Mouse (Mus musculus) kidney, embryonic 16.5 days (tissue): ENCODE measurements at regions not wholly inside any gene's neighbourhood (a gene's known extent, or its start where the extent isn't known, plus 50 kb on each side); places are given as distances from the start of the nearest gene placed in this dataset.
A peak's percentile ranks its signal among the peaks of the same experiment; 100 is the strongest.

Source experiments
- ATAC-seq: fragments of 200-750 bp; cut with Nextera tagmentation; 2 replicates; pipeline ENCODE4 v1.8.0; 2017; ENCODE audit warnings: moderate TSS enrichment; ENCODE audit not compliant: low FRiP score, low TSS enrichment
- H3K27ac ChIP-seq: fragments of 300-500 bp; sonication (generic); 2 replicates; pipeline ENCODE4 v1.5.1; 2014; ENCODE audit warnings: low read length
- H3K27me3 ChIP-seq: fragments of 300-500 bp; sonication (generic); 2 replicates; pipeline ENCODE4 v1.6.1; 2014; ENCODE audit warnings: low read length, control low read depth, mixed read lengths; ENCODE audit not compliant: insufficient read depth
- H3K36me3 ChIP-seq: fragments of 300-500 bp; sonication (generic); 2 replicates; pipeline ENCODE4 v1.6.1; 2014; ENCODE audit warnings: low read length, control low read depth, mixed read lengths; ENCODE audit not compliant: insufficient read depth
- H3K4me1 ChIP-seq: fragments of 300-500 bp; sonication (generic); 2 replicates; pipeline ENCODE4 v1.6.1; 2014; ENCODE audit warnings: low read length, control low read depth, mixed read lengths; ENCODE audit not compliant: insufficient read depth
- H3K4me2 ChIP-seq: fragments of 300-500 bp; sonication (generic); replicated peaks from 2 replicates; pipeline ENCODE4 v1.6.1; 2014; ENCODE audit warnings: low read depth, low read length
- H3K4me3 ChIP-seq: fragments of 300-500 bp; sonication (generic); 2 replicates; pipeline ENCODE4 v1.5.1; 2014; ENCODE audit warnings: mild to moderate bottlenecking, low read length
- H3K9ac ChIP-seq: fragments of 300-500 bp; sonication (generic); replicated peaks from 2 replicates; pipeline ENCODE4 v1.6.1; 2014; ENCODE audit warnings: low read length
- H3K9me3 ChIP-seq: fragments of 300-500 bp; sonication (generic); 2 replicates; pipeline ENCODE4 v1.6.1; 2016; ENCODE audit warnings: low read length, control low read depth
- WGBS: fragments of 180-500 bp; shearing (Covaris S2); extraction: QIAGEN DNeasy Blood & Tissue Kit; methylation state at CpG from one replicate; pipeline ENCODE4 v1.1.7; 2014; 5-methylcytosine and 5-hydroxymethylcytosine counted together

DNA sequence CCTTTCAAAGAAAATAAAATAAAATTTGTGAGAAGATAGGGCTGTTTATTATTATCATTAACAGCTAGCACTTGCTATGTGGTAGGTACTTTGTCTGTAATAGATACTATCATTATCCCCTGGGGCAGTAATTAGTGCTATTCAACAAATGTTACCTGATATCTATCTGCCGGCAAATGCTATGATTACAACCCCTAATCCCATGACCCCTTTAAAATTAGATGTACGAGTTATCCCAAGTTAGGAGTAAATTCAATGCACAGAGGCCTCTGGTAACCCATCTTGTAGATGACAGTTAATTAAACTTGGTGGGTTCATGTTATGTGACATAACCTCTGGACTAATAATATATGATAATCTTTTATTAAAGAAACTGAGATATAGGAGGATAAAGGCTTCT, 827.7 kb upstream of the Rag2 start:
- no peaks in the 10 kb centered on the region for H3K27me3 ChIP-seq
- no peak overlapping the region for H3K27ac ChIP-seq
- H3K9ac ChIP-seq, result no peak overlapping the region
- H3K9me3 ChIP-seq, result 0 out of 2 replicates have a peak, but pooled peaks cover 1% of the 10 kb centered on the region
- H3K4me1 ChIP-seq, result no peaks in the 10 kb centered on the region
- ATAC-seq, result peak; percentile 47; the same call in 1 of the 2 replicates
- no peaks in the 10 kb centered on the region for H3K36me3 ChIP-seq
- WGBS, result 20% methylated on average over 2 of the region's 2 CpGs
- H3K4me3 ChIP-seq, result no peak overlapping the region
- no peak overlapping the region for H3K4me2 ChIP-seq

DNA sequence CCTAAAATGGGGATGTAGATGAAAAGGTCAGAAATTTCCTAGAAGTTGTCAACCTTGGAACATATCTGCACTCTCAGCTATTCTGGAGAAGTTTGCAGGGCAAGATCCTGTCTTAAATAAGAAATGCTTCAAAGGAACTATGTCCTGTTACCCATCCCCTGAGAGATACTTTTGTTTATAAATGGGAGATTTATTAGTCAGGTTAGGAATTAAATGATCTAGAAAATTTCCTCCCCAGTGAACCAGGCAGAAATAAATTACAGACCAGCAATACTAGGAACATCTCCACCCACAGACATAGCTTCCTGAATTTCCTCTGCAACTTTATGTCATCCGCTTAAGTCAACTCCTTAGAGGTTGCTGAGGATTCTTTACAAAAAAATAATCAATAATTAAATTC, 827.0 kb upstream of the Rag2 start:
- Histone ChIP-seq H3K4me1 (no peaks in the 10 kb centered on the region), H3K9ac (no peak overlapping the region), H3K4me3 (no peak overlapping the region), H3K36me3 (no peaks in the 10 kb centered on the region), H3K4me2 (no peak overlapping the region), H3K9me3 (0 out of 2 replicates have a peak, but pooled peaks cover 2% of the 10 kb centered on the region), H3K27me3 (no peaks in the 10 kb centered on the region), H3K27ac (no peak overlapping the region)
- 29% methylated on average over 1 of the region's 1 CpGs for WGBS
- peak; percentile 66; the same call in 1 of the 2 replicates for ATAC-seq

DNA sequence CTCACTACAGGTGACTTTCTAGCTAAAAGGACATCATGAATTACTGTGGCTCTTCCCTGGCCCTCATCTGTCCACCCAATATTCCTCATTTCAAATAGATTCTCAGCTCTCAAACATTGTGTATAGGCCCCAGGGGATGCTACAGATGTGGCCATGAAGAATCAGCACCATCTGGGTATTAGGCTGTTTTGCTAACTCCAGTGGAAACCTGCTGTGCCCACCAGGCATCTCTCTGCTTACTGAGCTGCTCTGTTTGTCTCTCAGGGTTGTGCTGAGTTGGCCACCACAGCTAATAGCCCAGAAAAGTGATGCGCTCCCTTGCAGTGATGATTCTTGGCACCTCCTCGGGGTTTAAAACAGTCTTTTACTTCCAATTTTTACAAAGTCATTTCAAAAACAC, 812.0 kb upstream of the Rag2 start:
- Histone ChIP-seq H3K4me2 (no peak overlapping the region), H3K9me3 (no peaks in the 10 kb centered on the region), H3K4me1 (no peaks in the 10 kb centered on the region), H3K9ac (no peak overlapping the region), H3K36me3 (no peaks in the 10 kb centered on the region), H3K27ac (no peak overlapping the region), H3K4me3 (no peak overlapping the region), H3K27me3 (no peaks in the 10 kb centered on the region)
- 94% methylated on average over 2 of the region's 2 CpGs for WGBS
- no peak for ATAC-seq

DNA sequence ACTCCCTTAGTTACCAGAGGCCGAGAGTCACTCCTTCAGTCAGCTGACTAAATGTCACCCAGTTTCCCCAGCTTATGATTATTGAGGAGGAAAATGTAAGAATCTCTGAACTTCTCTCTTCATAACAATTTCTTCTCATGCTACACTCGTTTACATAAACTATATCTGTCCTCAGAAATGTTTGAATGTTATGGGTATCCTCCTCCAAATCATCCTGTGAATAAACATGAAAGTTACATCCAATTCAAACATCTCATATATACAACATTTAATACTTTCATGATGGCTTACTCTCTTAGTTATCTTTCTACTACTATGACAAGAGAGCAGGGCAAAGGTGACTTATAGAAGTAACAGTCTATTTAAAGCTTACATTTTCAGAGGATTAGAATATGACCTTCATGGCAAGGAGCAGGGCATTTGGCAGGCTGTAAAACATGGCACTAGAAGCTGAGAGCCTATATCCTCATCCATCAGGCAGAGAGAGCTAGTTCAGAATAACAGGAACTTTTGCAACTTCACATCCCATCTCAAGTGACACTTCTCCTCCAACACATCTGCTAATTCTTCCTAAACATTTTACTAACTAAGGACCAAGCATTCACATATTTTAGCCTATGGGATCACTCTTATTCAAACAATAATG, 809.8 kb upstream of the Rag2 start:
- Histone ChIP-seq H3K4me3 (no peak overlapping the region), H3K9me3 (no peaks in the 10 kb centered on the region), H3K9ac (no peak overlapping the region), H3K36me3 (no peaks in the 10 kb centered on the region), H3K4me2 (no peak overlapping the region), H3K4me1 (no peaks in the 10 kb centered on the region), H3K27me3 (no peaks in the 10 kb centered on the region), H3K27ac (no peak overlapping the region)
- 57% methylated on average over 2 of the region's 2 CpGs for WGBS
- no peak for ATAC-seq

DNA sequence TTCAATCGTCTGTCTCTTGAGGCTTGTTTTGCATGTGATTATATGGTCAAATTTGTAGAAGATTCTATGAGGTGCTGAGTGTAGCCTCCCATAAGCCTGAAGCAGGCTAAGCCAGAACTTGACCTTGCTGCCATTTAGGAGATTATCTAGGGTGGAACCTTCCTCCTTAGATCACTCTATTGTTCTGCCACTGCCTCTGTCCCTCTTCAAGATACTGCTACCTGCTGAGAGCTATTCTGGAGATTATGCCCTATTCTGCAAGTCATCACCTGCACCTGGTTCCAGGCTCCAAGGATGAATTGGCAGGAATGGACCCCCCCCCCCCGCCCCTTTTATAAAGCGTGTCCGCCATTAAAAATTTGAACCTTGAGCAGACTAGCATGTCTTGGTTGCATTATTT, 790.5 kb upstream of the Rag2 start:
- Histone ChIP-seq H3K4me3 (no peak overlapping the region), H3K4me2 (no peak overlapping the region), H3K9ac (no peak overlapping the region), H3K36me3 (no peaks in the 10 kb centered on the region), H3K27ac (no peak overlapping the region), H3K9me3 (no peaks in the 10 kb centered on the region), H3K4me1 (no peaks in the 10 kb centered on the region), H3K27me3 (no peaks in the 10 kb centered on the region)
- 96% methylated on average over 4 of the region's 4 CpGs for WGBS
- ATAC-seq, result no peak

DNA sequence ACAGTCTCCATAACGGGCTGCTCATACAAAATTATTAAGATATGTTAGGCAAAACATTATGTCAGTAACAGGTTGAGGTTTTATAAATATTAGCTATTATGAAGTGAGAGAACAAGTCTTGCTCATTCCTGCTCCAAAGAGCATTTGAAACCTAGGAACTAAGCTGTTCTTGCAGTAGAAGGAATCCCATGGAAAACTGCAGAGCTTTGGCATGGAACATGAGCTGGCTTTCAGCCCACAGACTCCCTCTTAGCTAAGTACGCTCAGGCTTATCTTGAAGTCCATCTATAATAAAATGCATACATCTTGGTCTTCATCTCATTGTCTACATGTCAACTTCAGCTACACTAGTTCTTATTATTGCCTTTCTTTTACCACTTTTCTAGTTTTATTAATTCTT, 766.7 kb upstream of the Rag2 start:
- Histone ChIP-seq H3K27me3 (no peaks in the 10 kb centered on the region), H3K9me3 (no peaks in the 10 kb centered on the region), H3K4me2 (no peak overlapping the region), H3K36me3 (no peaks in the 10 kb centered on the region), H3K4me3 (no peak overlapping the region), H3K27ac (no peak overlapping the region), H3K9ac (no peak overlapping the region), H3K4me1 (no peaks in the 10 kb centered on the region)
- ATAC-seq, result no peak
- 75% methylated on average over 2 of the region's 2 CpGs for WGBS

DNA sequence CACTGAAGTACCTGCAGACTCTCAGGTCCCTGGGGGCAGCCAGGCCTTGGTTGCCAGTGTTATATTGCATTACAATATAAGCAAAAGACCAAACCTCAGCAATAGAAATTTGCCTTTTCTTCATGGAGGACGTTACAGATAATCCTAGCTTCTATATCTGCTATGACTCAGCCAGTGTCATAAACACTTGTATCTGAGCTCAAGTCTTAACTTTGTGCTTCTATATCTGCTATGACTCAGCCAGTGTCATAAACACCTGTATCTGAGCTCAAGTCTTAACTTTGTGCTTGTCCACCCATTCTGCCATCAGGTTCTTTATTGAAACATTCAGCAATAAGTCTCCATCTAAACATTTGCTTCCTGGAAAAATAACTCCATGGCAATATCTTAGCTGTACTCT, 759.0 kb upstream of the Rag2 start:
- H3K4me3 ChIP-seq, result no peak overlapping the region
- no peak for ATAC-seq
- no peak overlapping the region for H3K9ac ChIP-seq
- 79% methylated on average over 1 of the region's 1 CpGs for WGBS
- H3K27me3 ChIP-seq, result no peaks in the 10 kb centered on the region
- no peak overlapping the region for H3K27ac ChIP-seq
- H3K4me2 ChIP-seq, result no peak overlapping the region
- no peaks in the 10 kb centered on the region for H3K36me3 ChIP-seq
- no peaks in the 10 kb centered on the region for H3K4me1 ChIP-seq
- no peaks in the 10 kb centered on the region for H3K9me3 ChIP-seq
